Mouse (Mus musculus) left cerebral cortex, postnatal 25 days (tissue): ENCODE data around the gene Enox1. TPM values are rescaled to one million over a fixed set of nuclear protein-coding genes. Genes with fewer than 3 reads are reported as not detected.

ENCODE experiments used
- DNase-seq, 2 experiments: peaks; one replicate each; pipeline ENCODE4 v3.0.0; 2022; ENCODE audit warnings: low spot score in 2 of 2, mixed read lengths in 1 of 2
- intact Hi-C: fragments of 180-260 bp; cut with DNase I; formaldehyde crosslinking; loops from one replicate; pipeline ENCODE4 v1.15.1; 2025
- total RNA-seq, 2 experiments: library from RNA; stranded (reverse); gene quantifications; 2 replicates each; pipeline ENCODE4 v1.2.3; 2021

Enox1 gene
- total RNA-seq, 2 experiments from 2014 or later = 57.1 to 60.3 TPM

DNA sequence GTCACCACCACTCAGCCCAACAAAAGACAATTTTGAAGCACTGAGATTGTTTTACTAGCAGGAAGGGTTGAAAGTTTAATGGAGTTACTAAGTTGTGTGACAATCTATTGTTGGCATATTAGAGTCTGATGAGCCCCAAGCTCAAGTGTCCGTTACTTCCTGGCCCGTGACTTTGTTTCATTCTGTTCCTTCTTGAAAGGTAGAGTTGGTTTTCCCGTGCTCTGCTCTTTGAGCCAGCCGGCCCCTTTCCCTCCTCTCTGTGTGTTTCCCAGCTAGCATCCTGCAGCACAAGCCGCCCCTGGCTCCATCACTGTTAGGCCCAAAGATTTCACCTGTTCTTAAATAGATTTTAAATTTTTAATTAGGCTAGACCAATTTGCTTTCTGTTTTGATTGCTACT lies 26.9 kb downstream of the Enox1 start:
- no peak for DNase-seq
- intact Hi-C loops = no loop called here

- no peak for DNase-seq
- intact Hi-C loops = no loop called here
These were observed 33.6 kb downstream of the Enox1 start for GRCm38 (mm10) chr14:77190158-77190557.

DNA sequence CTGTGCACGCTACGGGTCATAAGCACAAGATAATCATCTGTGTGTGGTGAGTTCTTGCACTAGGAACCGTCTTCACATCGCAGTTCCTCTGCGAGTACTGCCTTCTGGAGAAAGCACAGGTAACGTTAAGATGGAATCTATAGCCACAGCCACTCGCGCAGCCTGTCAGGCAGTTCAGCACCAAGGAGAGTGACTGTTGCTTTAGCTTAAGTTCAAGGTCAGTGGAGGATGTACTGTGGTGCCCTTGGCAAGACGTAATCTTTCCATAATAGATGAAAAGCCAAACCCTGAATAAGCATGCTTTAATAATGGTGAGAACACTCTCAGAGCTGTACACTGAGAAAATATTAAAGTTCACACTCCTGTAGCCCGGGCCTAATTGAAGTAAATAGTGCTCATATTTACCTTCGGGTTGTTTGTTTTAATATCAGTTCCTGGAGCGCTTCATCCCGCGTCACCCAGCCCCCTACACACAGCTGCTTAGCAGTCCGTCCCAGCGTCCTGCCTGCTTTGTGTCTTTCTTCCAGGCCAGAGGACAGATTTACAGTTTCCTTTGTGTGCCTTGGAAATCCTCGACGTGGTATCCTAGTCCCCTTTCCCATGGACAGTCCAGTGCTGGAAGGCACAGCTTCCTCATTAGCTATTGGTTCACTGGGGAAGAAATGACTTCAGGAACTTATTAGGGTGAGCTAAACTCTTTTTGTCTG lies 38.9 kb downstream of the Enox1 start:
- DNase-seq = no peak
- intact Hi-C loops = no loop called here

DNA sequence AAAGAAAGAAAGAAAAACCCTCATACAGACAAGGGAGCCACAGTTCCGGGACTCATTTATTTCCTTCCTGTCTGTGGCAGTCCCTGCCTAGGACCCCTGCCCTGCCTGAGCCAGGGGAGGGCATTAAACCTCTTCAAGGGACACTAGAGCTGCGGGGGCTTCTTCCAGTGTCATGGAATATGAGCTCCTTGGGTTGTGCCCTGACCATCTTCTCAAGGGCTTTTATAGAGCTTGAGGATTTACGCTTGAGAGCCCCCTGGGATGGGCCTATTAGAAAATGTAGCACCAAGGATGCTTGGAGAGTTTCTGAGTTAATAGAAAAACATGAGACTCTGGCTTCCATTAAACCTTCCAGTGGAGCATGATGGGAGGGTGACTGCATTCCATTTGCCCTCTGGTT lies 39.7 kb downstream of the Enox1 start:
- no peak for DNase-seq
- intact Hi-C loops = no loop called here

DNA sequence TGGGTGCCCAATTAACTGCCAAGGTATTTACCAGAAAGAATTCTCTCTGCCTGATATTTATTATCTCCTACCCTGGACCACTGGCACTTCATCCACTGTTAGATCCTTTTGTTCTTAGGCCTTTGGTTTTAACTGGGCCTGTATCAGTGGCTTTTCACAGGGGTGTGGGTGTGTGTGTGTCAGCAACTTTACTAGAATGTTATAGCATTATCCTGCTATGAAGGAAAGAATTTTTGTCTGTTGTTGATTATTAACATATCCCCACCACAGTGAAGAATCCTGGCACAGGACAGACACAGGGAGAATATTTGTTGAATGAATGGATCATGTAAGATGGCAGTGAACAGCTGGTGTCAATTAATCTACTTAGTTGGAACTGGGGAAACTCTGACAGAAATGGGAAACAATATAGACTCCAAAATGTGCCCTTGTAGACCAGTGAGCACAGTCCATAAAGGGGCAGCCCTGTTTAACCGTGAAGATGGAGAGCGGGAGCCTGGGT lies 40.9 kb downstream of the Enox1 start:
- intact Hi-C loops = no loop called here

GRCm38 (mm10) chr14:77210889-77211288 lies 54.3 kb downstream of the Enox1 start:
- intact Hi-C loops = loop anchor here (5.0 kb wide), 1 partner anchor 54 kb away; the partner anchor contains the start of gene Enox1
- DNase-seq = no peak

More for the DNA sequence above, 40.9 kb downstream of the Enox1 start:
- DNase-seq = no peak

DNA sequence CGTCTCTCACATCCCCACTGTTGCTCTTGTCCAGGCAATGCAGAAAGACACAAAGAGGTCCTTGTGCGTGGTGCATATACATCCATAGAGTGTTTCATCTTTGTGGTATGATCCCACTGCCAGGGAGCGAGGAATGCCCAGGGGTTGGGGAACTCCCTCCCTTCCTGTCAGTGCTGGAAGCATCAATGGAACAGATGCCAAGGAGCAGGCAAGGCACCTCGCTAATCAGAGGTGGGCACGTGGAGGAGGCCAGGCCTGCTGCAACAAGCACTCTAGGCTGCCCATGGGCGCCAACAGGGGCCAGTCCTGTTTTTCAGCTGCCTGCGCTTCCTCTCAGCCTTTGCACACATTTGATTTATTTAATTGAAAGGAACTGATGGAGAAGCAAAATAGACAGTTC lies 56.6 kb downstream of the Enox1 start:
- DNase-seq = no peak
- intact Hi-C loops = loop anchor here (5.0 kb wide), 1 partner anchor 56 kb away; the partner anchor contains the start of gene Enox1

DNA sequence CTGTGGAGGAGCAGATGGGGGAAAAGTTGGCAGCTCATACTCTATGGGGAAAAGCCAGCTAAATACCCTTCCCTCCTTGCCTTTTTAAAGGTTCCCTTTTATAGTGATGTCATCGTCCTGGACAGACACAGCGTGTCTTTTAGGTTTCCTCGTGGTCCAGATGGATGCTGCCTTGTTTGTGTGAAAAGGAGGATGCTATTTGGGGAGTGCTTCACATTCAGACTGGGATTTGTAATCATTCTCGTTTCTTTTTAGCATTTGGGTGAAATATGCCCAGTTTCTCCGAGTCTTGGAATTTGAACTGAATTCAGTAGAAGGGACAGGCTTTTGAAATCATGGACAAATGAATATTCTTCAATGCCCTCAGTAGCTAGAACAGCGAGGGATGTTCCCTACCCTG lies 58.3 kb downstream of the Enox1 start:
- intact Hi-C loops = loop anchor here (5.0 kb wide), 1 partner anchor 58 kb away; the partner anchor contains the start of gene Enox1
- peak; percentile 39 to 83 for DNase-seq

DNA sequence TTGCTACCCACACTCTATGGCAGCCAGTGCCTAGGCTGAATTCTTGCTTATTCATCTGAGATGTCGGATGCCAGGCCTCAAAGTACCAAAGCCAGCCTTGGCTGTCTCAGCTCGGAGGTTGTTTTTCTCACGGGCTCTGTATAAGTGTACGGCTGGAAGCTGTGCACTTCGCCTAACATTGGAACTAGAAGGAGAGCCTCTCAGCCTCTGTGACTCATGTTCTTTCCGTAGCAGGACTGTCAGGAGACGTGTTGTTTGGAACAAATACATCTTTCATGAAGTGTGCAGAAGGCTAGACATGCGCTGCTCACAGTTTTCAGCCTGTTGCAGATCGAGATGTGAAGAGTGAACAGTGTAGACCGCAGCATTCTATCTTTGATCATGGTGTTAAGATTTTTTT lies 68.8 kb downstream of the Enox1 start:
- intact Hi-C loops = no loop called here
- peak; percentile 51 to 88 for DNase-seq

DNA sequence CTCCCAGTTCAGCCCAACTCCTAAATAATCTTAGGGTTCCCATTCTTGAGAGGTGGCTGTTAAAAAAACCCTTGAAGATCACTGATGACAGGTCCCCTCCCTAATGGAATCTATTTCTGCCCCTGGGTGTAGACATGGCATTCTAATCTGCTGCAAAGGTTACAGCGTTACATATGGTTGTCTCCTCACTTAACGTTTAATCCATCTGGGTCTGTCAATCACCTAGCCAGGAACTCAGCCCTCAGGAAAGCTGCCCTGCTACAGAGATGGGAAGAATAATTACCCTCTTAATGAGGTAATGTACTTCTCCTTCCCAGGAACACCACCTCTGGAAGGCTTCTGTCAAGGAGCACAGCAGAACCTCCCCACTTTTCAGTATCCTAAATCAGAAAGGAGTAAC lies 82.2 kb downstream of the Enox1 start:
- DNase-seq = no peak
- intact Hi-C loops = no loop called here

- no peak for DNase-seq
- intact Hi-C loops = no loop called here
These were observed 82.8 kb downstream of the Enox1 start for GRCm38 (mm10) chr14:77239360-77239759.

DNA sequence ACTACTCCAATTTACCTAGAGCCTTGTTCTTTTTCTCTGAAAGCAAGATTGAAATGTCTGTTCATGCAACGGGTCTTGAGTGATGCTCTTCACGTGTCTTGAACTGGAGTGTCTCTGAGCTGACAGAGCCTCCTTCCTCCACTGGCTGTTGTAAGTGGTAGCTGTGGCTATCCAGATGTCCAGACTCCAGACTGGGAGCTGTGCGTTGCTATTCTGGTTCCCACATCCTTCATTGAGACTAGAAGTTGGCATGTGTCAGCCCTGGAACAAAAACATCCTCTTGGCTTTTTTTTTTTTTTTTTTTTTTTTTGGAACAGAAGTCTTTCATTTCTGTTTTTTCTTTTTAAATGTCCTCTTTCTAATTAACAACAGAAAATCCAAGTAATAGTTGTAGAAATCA lies 90.4 kb downstream of the Enox1 start:
- no peak for DNase-seq
- intact Hi-C loops = no loop called here

DNA sequence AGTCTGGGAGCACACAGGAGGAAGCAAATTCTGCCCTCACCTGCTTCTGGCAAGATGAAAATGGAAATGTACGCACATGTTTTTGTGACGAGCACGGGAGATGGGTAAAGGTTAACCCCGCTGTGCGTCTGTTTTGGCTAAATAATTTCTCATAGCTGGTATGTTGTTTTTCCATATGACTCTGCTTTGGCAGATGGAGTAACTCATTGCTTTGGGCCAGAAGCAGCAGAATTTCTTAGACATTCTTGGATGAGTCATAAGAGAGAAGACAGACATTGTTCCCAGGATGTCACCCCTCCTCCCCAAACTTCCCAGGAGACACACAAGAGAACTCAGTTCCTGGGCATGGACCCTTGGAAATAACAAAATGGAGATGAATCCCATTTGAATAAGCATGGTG lies 91.9 kb downstream of the Enox1 start:
- peak in 1 of 2 experiments; percentile 61 for DNase-seq
- intact Hi-C loops = no loop called here

GRCm38 (mm10) chr14:77248946-77249345 lies 92.4 kb downstream of the Enox1 start:
- no peak for DNase-seq
- intact Hi-C loops = no loop called here

DNA sequence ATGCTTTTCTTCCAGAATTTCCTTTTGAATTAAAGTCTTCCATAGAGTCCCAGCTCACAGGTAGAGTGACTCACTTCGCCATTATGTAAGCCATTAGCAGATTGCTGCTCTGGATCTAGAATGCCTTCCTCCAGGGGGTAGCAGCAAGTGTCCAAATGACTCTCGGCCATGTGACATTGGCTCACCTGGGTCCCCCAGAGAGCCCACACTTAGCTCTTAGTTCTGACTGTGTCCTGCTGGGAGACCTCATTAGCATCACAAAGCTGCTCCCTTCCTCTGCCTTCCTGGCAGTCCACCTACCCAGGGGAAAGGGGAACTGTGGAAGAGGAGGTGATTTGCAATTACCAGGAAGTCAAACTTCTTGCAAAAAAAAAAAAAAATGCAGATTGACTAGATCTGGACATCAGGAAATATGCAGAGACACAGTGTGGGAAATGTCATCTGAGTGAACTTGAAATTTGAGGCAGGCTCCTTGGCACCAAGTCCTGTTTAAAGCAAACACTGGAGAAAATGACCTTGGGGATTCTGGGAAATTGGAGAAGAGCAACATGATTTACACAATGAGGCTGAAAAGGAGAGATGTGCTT lies 94.2 kb downstream of the Enox1 start:
- no peak for DNase-seq
- intact Hi-C loops = no loop called here

GRCm38 (mm10) chr14:77255201-77255600 lies 98.6 kb downstream of the Enox1 start:
- intact Hi-C loops = no loop called here
- DNase-seq = no peak

GRCm38 (mm10) chr14:77255711-77256110 lies 99.1 kb downstream of the Enox1 start:
- no peak for DNase-seq
- intact Hi-C loops = no loop called here

- DNase-seq = no peak
- intact Hi-C loops = no loop called here
These were observed 100.4 kb downstream of the Enox1 start for GRCm38 (mm10) chr14:77256943-77257342.

GRCm38 (mm10) chr14:77257461-77257860 lies 100.9 kb downstream of the Enox1 start:
- DNase-seq = no peak
- intact Hi-C loops = no loop called here

DNA sequence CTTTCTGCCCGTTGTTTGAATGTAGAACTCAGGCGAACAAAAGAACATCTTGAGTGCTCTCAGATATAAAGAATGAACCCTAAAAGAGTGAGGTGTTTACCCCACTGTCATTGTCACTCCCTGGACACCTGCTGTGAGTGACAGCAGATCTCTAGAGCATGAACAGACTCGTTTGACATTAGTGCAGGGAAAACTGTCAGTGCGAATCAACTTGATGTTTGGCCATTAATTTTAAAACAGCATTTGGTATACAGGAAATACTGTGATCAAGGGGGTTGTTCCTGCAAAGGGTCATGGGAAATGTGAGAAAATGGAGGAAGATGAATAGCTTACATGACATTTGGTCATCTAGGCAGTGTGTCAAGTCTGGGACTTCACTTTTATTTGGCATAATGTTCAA lies 101.6 kb downstream of the Enox1 start:
- DNase-seq = no peak
- intact Hi-C loops = no loop called here

DNA sequence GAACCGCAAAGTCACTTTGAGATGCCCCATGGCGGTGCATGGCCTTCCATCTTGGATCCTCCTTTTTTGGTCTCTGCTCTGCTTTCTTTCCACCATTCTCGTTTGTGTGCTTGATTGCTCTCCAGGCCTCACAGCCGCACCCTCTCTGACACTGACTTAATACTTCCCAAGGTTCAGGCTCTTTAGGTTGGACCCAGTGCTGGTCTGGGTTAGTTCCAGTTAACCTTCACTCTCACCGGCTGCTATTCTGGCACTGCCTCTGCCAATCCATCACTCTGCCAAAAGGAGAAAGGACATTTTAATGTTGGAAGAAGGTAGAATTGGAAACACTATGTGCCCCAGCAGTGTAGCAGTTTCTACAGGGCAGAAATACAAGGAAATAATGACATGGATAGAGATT lies 103.1 kb downstream of the Enox1 start:
- intact Hi-C loops = no loop called here
- no peak for DNase-seq
